Mouse (Mus musculus) ES-E14 (cell line): ENCODE measurements at regions not wholly inside any gene's neighbourhood (a gene's known extent, or its start where the extent isn't known, plus 50 kb on each side); places are given as distances from the start of the nearest gene placed in this dataset.

ENCODE experiments used
- CHD2 ChIP-seq: IDR thresholded peaks from 2 replicates; pipeline ENCODE4 v1.6.1; 2014; ENCODE audit warnings: mild to moderate bottlenecking, low read depth, low read length, inconsistent platforms
- HCFC1 ChIP-seq: IDR thresholded peaks from 2 replicates; pipeline ENCODE4 v1.6.1; 2012; ENCODE audit warnings: low read length, inconsistent platforms, borderline replicate concordance; ENCODE audit not compliant: insufficient read depth
- MAFK ChIP-seq: IDR thresholded peaks from 2 replicates; pipeline ENCODE4 v1.6.1; 2014; ENCODE audit warnings: mild to moderate bottlenecking, low read depth, low read length, inconsistent platforms; ENCODE audit not compliant: insufficient read depth
- ZC3H11A ChIP-seq: IDR thresholded peaks from 2 replicates; pipeline ENCODE4 v1.6.1; 2012; ENCODE audit warnings: low read depth, mild to moderate bottlenecking, inconsistent platforms, low read length, borderline replicate concordance
- ZNF384 ChIP-seq: IDR thresholded peaks from 2 replicates; pipeline ENCODE4 v1.6.1; 2012; ENCODE audit warnings: low read depth, low read length, inconsistent platforms

- no peak for TF ChIP-seq MAFK
- TF ChIP-seq HCFC1, result no peak
- peak; percentile 51; the same call in 1 of the 2 replicates for TF ChIP-seq ZC3H11A
- TF ChIP-seq ZNF384, result no peak
- no peak for TF ChIP-seq CHD2
Measured at GRCm38 (mm10) chr1:108827238-108827637, 1155.0 kb upstream of the Cdh7 start.
